Mouse (Mus musculus): ENCODE data around the gene Mpi. TPM values are rescaled to one million over a fixed set of nuclear protein-coding genes. Genes with fewer than 3 reads are reported as not detected.

Mpi gene
- polyA plus RNA-seq, 1 experiment from 2014 or later = 25.8 TPM

Other genes starting within 250 kb of the Mpi start
- 19.9 and 22.0 TPM in 2 replicates for gene Ppcdc, start 112.6 kb downstream of the Mpi start, polyA plus RNA-seq (2014; fragmentation: Nextera tagmentation; extraction: Ambion mirVana)
- gene Scamp5, start 84.7 kb downstream of the Mpi start, polyA plus RNA-seq (2014; fragmentation: Nextera tagmentation; extraction: Ambion mirVana) = 9.7 and 12.8 TPM in 2 replicates
- gene Rpp25, start 48.7 kb downstream of the Mpi start, polyA plus RNA-seq (2014; fragmentation: Nextera tagmentation; extraction: Ambion mirVana) = 2.1 and 3.1 TPM in 2 replicates
- 519 and 531 TPM in 2 replicates for gene Cox5a, start 31.5 kb downstream of the Mpi start, polyA plus RNA-seq (2014; fragmentation: Nextera tagmentation; extraction: Ambion mirVana)
- gene Fam219b, start 15.2 kb downstream of the Mpi start, polyA plus RNA-seq (2014; fragmentation: Nextera tagmentation; extraction: Ambion mirVana) = 14.8 and 15.7 TPM in 2 replicates
- gene Scamp2, start 8.2 kb upstream of the Mpi start, polyA plus RNA-seq (2014; fragmentation: Nextera tagmentation; extraction: Ambion mirVana) = 47.6 and 50.3 TPM in 2 replicates
- 8.4 and 11.6 TPM in 2 replicates for gene Ulk3, start 36.7 kb upstream of the Mpi start, polyA plus RNA-seq (2014; fragmentation: Nextera tagmentation; extraction: Ambion mirVana)
- gene Cplx3, start 53.5 kb upstream of the Mpi start, polyA plus RNA-seq (2014; fragmentation: Nextera tagmentation; extraction: Ambion mirVana) = not detected in 2 replicates
- not detected in 2 replicates for gene Lman1l, start 68.0 kb upstream of the Mpi start, polyA plus RNA-seq (2014; fragmentation: Nextera tagmentation; extraction: Ambion mirVana)
- gene Csk, start 100.9 kb upstream of the Mpi start, polyA plus RNA-seq (2014; fragmentation: Nextera tagmentation; extraction: Ambion mirVana) = 45.2 and 47.7 TPM in 2 replicates
- gene Cyp1a2, start 130.9 kb upstream of the Mpi start, polyA plus RNA-seq (2014; fragmentation: Nextera tagmentation; extraction: Ambion mirVana) = not detected in 2 replicates
- gene Cyp1a1, start 135.2 kb upstream of the Mpi start, polyA plus RNA-seq (2014; fragmentation: Nextera tagmentation; extraction: Ambion mirVana) = 0.66 and 0.92 TPM in 2 replicates
- gene Edc3, start 155.8 kb upstream of the Mpi start, polyA plus RNA-seq (2014; fragmentation: Nextera tagmentation; extraction: Ambion mirVana) = 22.2 and 23.5 TPM in 2 replicates
- gene Clk3, start 213.1 kb upstream of the Mpi start, polyA plus RNA-seq (2014; fragmentation: Nextera tagmentation; extraction: Ambion mirVana) = 85.0 and 85.1 TPM in 2 replicates